Mouse (Mus musculus) lung, adult 18-20 months (tissue): ENCODE results near the gene Aldh1a7.
"Not testable (repeated sequence)": the region's sequence is repeated elsewhere in the genome, so short reads cannot be mapped to it uniquely, and the experiment has no call there.

Source experiments
- DNase-seq, 2 experiments: peaks; one replicate each; pipeline ENCODE4 v3.0.0; 2022; ENCODE audit warnings: mixed read lengths in 2 of 2

Aldh1a7 gene

GRCm38 (mm10) chr19:20727381-20727780 is at the start of gene Aldh1a7:
TSS of gene Aldh1a7 (minus strand) at chr19:20727562.
- DNase-seq, result peak; percentile 61 to 70

DNA sequence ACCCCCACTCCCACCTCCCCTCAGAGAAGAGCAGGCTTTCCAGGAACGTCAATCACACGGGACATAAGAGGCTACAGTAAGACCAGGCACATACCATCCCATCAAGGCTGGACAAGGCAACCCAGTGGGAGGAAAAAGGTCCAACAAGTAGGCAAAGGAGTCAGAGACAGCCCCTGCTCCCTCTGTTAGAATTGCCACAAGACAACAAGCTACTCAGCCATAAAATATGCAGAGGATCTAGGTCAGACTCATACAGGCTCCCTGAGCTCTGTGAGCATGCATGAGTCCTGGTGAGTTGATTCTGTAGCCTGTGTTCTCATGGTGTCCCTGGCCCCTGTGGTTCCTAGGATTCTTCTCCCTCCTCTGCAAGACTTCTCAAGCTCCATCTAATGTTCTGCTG is 48.3 kb upstream of the Aldh1a7 start:
- no peak for DNase-seq

DNA sequence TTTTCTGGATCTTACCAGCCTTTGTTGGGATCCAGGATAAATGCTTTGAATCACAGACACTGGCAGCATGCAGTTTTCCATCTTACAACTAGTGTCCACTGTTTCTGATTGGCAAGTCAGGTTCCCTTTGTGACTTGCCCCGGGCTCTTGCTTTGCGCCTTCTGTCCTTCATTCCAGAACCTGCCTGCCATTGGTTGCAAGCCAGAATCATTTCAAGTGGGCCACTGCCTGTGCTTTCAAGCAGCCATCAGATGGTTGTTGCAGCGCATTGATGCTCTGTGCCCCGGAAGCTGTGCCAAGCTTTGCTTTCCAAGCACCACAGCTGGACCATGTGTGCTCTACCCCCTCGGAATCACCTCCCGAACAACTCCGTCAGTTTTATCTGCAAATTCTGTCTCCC is 46.6 kb upstream of the Aldh1a7 start:
- no peak for DNase-seq

GRCm38 (mm10) chr19:20764214-20764613 is 36.9 kb upstream of the Aldh1a7 start:
- DNase-seq, result peak in 1 of 2 experiments; percentile 9

DNA sequence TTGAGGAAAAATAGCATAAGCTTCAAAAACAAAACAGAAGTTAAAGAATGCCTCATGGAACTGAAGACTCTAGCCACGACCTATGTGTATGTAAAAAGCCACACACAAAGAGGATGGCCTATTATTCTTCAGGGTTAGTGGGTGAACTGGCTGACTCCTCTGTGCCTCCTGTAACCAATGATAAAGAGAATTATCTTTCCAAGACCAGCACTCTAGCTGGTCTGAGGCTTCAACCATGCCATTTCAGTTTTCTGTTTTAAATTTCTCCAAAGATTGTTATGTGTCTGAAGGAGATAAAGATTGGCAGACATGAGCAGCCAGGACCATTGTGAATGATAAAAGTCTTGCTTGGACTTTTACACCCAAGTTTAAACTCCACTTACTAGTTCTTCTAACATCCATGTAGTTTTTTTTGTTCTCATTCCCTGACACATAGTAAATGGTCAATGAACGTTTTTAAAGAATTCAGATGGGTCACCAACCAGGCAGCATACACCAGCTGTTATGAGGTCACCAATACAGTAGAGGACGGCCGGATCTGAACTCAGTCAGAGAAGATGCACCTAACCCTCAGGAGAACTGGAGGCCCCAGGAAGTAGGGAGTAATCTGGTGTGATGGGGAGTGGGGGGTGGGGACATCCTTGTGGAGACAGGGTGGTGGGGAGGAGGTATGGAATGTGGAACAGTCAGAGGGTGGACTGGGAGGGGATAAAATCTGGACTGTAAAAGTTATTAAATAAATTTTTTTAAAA is 34.5 kb upstream of the Aldh1a7 start:
- DNase-seq, result no peak

GRCm38 (mm10) chr19:20761119-20761518 is 33.8 kb upstream of the Aldh1a7 start:
- no peak for DNase-seq

GRCm38 (mm10) chr19:20744630-20745029 is 17.3 kb upstream of the Aldh1a7 start:
- DNase-seq, result no peak

- DNase-seq, result no peak
These were observed 916 bp upstream of the Aldh1a7 start for GRCm38 (mm10) chr19:20728278-20728677.

DNA sequence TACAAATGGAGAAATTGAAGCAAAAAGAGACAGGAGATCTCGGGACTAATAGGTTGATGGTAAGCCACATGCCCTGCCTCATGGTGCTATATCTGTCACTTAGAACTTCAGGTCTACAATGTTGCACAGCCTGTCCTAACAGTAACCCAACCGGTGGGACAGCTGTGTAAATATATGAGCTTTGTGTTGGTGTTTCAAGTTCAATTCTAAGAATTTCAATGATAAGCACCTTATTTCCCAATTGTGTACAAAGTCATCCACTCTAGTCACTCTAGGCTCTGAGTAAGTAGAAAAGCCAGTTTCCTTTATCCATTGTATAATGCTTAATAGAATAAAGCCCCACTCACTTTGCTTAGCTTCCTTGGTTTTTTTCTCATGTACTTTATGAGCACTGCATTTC is 4.4 kb downstream of the Aldh1a7 start:
- peak; percentile 35 to 67 for DNase-seq

DNA sequence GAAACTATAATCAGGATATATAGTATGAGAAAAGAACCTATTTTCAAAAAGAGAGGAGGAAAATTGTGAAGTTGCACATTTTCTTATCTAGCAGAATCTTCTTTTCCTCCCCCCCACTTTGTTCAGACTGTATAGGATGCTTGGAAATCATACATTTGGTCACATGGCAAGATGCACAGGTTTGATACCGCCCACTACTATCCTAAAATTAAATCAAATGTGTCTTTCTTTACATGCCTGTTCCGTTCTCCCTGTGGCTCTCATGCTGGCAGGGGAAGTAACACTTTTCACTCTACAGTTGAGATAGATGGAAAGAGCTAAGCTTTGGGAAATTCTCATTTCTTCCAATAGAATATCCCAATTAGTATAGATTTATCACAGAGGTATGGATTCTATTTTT is 7.1 kb downstream of the Aldh1a7 start:
- DNase-seq, result no peak

DNA sequence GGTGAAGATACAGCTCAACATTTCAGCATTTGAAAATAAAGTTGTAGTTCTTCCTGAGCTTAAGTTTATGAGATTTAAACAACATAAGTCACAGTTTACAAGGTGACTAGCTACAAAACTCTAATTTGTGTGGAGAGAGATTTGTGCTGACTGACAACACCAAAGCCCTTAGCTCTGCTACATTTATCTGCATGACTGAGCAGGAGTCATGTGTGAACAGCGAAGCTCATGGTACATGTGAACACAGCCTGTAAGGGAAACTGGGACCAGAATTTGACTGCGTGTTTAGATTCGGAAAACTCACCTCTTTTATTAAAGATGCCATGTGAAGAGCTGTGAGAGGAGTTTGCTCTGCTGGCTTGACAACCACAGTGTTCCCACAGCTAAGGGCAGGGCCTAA is 11.7 kb downstream of the Aldh1a7 start:
- DNase-seq, result no peak

- DNase-seq, result no peak
These were observed 12.3 kb downstream of the Aldh1a7 start for GRCm38 (mm10) chr19:20715093-20715492.

- no peak for DNase-seq
These were observed 12.8 kb downstream of the Aldh1a7 start for GRCm38 (mm10) chr19:20714543-20714942.

DNA sequence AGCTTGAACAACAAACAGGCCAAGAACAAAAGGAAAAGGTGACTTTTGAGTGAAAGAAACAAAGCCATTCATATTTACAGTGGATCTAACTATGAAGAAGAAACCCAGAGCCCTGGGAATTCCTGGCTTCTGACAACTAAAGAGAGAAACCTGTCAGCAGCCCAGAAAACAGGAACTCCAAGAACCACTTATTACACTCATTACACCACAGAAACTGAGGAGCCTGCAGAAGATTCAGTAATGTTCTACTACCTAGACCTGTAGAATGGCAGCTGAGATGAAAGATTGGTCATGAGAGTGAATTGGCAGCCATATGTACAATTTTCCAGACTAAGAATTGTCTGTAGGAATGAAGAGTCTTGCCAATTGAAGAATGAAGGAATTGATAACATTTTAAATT is 20.2 kb downstream of the Aldh1a7 start:
- DNase-seq, result no peak

DNA sequence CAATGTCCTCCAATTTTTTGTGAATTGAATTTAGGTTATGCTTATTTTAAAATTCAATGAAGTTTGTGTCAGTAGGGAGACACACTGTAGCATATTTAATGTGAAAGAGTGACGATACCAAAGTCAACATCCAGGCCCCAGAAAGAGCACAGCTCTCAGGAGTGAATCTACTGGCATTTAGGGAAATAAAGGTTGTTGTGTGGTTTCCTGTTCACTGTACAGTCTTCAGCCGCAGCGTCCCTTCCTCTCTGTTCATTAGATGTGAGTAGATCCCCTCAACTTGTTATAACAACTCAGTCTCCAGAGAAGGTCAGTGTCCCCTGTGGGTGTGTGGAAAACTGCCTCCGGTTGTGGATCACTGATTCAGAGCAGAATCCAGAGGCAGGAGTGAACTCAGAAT is 20.6 kb downstream of the Aldh1a7 start:
- no peak for DNase-seq

GRCm38 (mm10) chr19:20702074-20702473 is 25.3 kb downstream of the Aldh1a7 start:
- no peak for DNase-seq

DNA sequence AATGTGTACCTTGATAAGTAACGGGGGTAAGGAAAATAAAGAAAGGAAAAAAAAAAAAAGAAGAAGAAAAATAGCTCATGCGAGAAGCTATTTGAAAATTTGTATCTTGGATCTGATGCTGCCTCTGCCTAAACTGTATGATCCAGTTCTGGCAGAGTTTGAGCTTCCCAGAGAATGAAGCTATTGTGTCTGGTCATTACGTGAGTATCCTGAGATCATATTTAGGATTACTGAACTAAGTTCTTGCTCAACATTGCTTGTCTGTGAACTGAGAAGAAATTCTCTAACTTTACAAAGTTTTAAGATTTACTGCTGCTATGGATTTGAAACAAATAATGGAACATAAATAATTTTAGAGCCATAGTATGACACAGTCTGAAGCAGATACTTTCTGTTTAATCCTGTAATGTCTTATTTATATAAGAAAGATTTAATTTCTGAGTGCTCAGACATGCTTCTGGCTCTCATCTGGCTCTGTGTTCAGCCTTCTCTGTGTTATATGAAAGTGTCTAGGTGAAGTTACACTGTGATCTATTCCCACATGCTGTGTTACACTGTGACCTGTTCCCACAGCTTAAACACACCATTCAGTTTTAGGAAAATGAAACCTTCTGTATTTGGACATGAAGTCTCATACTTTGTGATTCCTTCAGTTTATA is 49.5 kb downstream of the Aldh1a7 start:
- DNase-seq, result no peak

DNA sequence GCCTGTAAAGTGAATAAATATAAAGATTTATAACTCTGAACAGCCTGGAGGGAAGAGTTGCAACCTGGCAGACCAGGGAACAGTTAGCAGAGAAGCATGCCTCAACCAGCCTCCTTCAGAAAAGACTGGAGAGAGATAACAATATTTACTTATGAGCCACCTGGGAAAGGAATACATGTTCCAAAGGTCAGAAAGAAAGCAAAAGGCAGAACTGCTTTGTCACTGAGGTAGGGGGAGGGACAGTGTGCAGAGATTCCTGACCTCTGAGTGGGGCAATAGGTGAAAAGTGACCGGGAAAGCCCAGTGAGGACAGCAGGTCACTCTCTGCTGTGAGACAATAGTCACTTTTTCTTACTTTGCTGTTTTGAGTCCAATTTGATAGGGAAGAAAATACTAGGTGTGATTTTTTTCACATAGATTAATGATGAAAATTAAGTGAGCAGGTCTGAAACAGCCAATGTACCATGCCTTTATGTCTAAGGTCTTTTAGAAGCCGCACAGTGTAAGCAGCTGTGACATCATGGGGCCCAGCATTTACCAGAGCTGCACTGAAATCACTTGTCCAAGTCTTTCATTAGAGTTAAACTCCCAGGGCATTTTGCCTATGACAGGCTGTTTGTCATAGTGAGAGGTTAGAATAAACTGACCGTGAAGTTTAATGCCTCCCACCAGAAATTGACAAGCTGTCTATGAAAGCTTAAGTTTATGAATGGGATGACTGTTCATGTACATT is 73.1 kb downstream of the Aldh1a7 start:
- no peak for DNase-seq

DNA sequence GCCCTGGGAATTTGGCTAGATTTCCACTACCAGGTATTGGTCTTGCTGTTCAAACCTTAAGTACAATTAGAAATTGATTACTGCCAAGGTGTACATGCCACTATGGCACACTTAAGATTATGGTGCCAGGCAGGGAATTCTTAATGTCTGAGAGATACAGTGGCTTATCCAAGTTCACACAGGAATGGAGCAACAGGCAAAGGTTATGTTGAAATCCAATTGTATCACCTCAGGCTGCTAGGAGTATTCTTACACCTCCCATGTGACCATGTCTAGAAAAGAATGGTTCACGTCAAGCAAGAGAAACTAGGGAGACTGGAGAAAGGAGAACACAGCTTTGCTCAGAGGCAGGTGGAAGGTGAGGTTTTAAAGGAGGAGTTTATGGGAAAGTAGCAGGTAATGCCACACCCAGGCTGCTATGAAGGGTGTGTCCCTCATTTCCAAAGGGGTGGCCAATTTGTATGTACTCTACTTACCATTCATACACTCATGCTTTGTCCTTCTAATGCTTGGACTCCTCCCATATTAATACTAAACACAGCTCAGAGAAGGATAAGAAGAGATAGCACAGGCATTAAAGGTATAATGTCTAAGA is 74.2 kb downstream of the Aldh1a7 start:
- no peak for DNase-seq

- no peak for DNase-seq
These were observed 77.4 kb downstream of the Aldh1a7 start for GRCm38 (mm10) chr19:20650008-20650407.

- not testable (repeated sequence) for DNase-seq
These were observed 79.9 kb downstream of the Aldh1a7 start for GRCm38 (mm10) chr19:20647496-20647895.

- DNase-seq, result no peak
These were observed 83.0 kb downstream of the Aldh1a7 start for GRCm38 (mm10) chr19:20644346-20644745.
